Mouse (Mus musculus) CH12.LX (cell line): ENCODE data around the gene Cfdp1. TPM values are rescaled to one million over a fixed set of nuclear protein-coding genes. Genes with fewer than 3 reads are reported as not detected.

Experiments used
- DNase-seq: peaks from one replicate; pipeline ENCODE4 v3.0.0-alpha.2; 2013; ENCODE audit errors: extremely low read depth
- H3K27ac ChIP-seq: 2 replicates; pipeline ENCODE4 v1.5.1; 2012; ENCODE audit warnings: low read depth, mild to moderate bottlenecking, control low read depth, moderate library complexity; ENCODE audit not compliant: insufficient read depth
- H3K27me3 ChIP-seq: replicated peaks from 2 replicates; pipeline ENCODE3; 2012; ENCODE audit warnings: inconsistent platforms
- H3K36me3 ChIP-seq, 2 experiments: replicated peaks in 1 of 2; 2 replicates each; pipeline versions ENCODE3 to v1.6.1; 2012; ENCODE audit warnings: inconsistent platforms in 1 of 2, low read length in 1 of 2, mild to moderate bottlenecking in 1 of 2, mixed read lengths in 1 of 2, moderate library complexity in 1 of 2; ENCODE audit not compliant: control insufficient read depth in 1 of 2, insufficient read depth in 1 of 2
- H3K4me1 ChIP-seq, 2 experiments: 2 replicates each; pipeline ENCODE4 v1.6.1; 2012; ENCODE audit warnings: inconsistent platforms in 1 of 2, moderate library complexity in 1 of 2; ENCODE audit not compliant: insufficient read depth in 2 of 2, control insufficient read depth in 1 of 2
- H3K4me2 ChIP-seq: 2 replicates; pipeline ENCODE4 v1.6.1; 2012; ENCODE audit warnings: low read depth, mild to moderate bottlenecking, control low read depth; ENCODE audit not compliant: poor library complexity, insufficient read depth, severe bottlenecking
- H3K4me3 ChIP-seq, 3 experiments: fragments of 150-350 bp in 1 of 3; sonication (generic) in 1 of 3; replicated peaks in 1 of 3; 2 replicates each; pipeline versions ENCODE3 to v1.5.1; 2011 to 2012; ENCODE audit warnings: low read depth in 2 of 3, low read length in 2 of 3, mild to moderate bottlenecking in 2 of 3, moderate library complexity in 2 of 3, control low read depth in 1 of 3, improper control_type of control experiment in 1 of 3, inconsistent platforms in 1 of 3, mixed read lengths in 1 of 3; ENCODE audit not compliant: poor library complexity in 1 of 3
- H3K79me2 ChIP-seq: replicated peaks from 2 replicates; pipeline ENCODE4 v1.6.1; 2012; ENCODE audit warnings: mild to moderate bottlenecking, moderate library complexity; ENCODE audit not compliant: control insufficient read depth, poor library complexity, insufficient read depth, severe bottlenecking; ENCODE audit errors: extremely low read depth
- H3K9ac ChIP-seq: 2 replicates; pipeline ENCODE4 v1.6.1; 2012; ENCODE audit warnings: low read depth, mild to moderate bottlenecking, control low read depth, moderate library complexity; ENCODE audit not compliant: insufficient read depth
- H3K9me3 ChIP-seq: replicated peaks from 2 replicates; pipeline ENCODE3; 2012; ENCODE audit warnings: low read length, inconsistent platforms, mixed read lengths
- BHLHE40 ChIP-seq: IDR thresholded peaks from 2 replicates; pipeline ENCODE4 v1.6.1; 2011; ENCODE audit warnings: mild to moderate bottlenecking, low read depth, low read length, improper control_type of control experiment
- CTCF ChIP-seq, 2 experiments: IDR thresholded peaks in 1 of 2; conservative IDR thresholded peaks in 1 of 2; 2 replicates each; pipeline ENCODE4 v1.5.1; 2011 to 2012; ENCODE audit warnings: low read depth in 2 of 2, low read length in 2 of 2, improper control_type of control experiment in 1 of 2, inconsistent platforms in 1 of 2, mild to moderate bottlenecking in 1 of 2, moderate library complexity in 1 of 2
- ELF1 ChIP-seq: IDR thresholded peaks from 2 replicates; pipeline ENCODE4 v1.6.1; 2014; ENCODE audit warnings: low read depth, mild to moderate bottlenecking, inconsistent platforms, low read length, improper control_type of control experiment
- EP300 ChIP-seq: IDR thresholded peaks from 2 replicates; pipeline ENCODE4 v1.6.1; 2011; ENCODE audit warnings: low read length, improper control_type of control experiment
- IRF4 ChIP-seq: IDR thresholded peaks from 2 replicates; pipeline ENCODE4 v1.6.1; 2014; ENCODE audit warnings: low read depth, mild to moderate bottlenecking, inconsistent platforms, low read length, improper control_type of control experiment
- SMC3 ChIP-seq: IDR thresholded peaks from 2 replicates; pipeline ENCODE4 v1.6.1; 2011; ENCODE audit warnings: low read depth, low read length, improper control_type of control experiment
- USF1 ChIP-seq: IDR thresholded peaks from 2 replicates; pipeline ENCODE4 v1.6.1; 2014; ENCODE audit warnings: low read depth, mild to moderate bottlenecking, inconsistent platforms, low read length, improper control_type of control experiment
- dilution Hi-C: fragments of 300-500 bp; cut with MboI; formaldehyde crosslinking; loops from 2 replicates; pipeline ENCODE4 v1.14.3; 2020; ENCODE audit warnings: low sequenced_read_pairs; ENCODE audit not compliant: extremely low pct_unique_long_range_greater_than_20kb, extremely low pct_ligation_motif_present
- in situ Hi-C: fragments of 300-500 bp; cut with MboI; formaldehyde crosslinking; loops from 3 replicates; pipeline ENCODE4 v1.14.3; 2019; ENCODE audit warnings: low sequenced_read_pairs, low pct_ligation_motif_present, low pct_unique_long_range_greater_than_20kb, mixed read lengths
- polyA plus RNA-seq: library from polyadenylated mRNA; unstranded; fragments of >175 nt; gene quantifications from 2 replicates; pipeline ENCODE4 v1.2.1, GENCODE M21; 2012; ENCODE audit warnings: low read depth; ENCODE audit not compliant: insufficient read length
- total RNA-seq, 2 experiments: library from RNA; depleted of rRNA; stranded (reverse); fragments of 300-350 nt in 1 of 2; fragments of >200 nt in 1 of 2; gene quantifications; 2 replicates each; pipeline ENCODE4 v1.2.3; 2012 to 2014

Cfdp1 gene
- total and polyA plus RNA-seq, 3 experiments = 113 to 210 (median 169) TPM

DNA sequence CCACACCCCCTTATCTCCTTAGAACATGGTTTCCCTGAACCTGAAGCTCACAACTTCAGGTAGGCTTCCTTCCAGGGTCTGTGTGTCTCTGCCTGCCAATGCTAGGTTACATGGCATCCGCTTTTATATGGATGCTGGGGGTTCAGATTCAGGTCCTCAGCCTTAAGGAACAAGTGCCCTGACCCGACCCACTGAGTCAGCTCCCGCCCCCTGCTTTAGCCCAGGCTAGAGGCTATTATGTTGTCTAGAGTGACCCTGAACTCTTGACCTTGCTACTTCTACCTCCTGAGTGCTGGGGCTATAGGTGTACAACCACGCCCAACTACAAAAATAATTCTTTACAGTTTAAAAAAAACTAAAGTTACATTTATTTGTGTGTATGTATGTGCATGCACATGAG lies 39.0 kb downstream of the Cfdp1 start:
- H3K4me3 ChIP-seq = no peak overlapping the region
- H3K9me3 ChIP-seq = peaks cover 3% of the 10 kb centered on the region
- no peaks in the 10 kb centered on the region for H3K27me3 ChIP-seq
- TF ChIP-seq USF1 = no peak
- TF ChIP-seq EP300 = no peak
- TF ChIP-seq, all 38 proteins: peak for 0
- Histone ChIP-seq H3K9ac (no peak overlapping the region), H3K36me3 (peaks cover 25 to 82% of the 10 kb centered on the region in 2 experiments), H3K4me1 (0 out of 4 replicates have a peak, but pooled peaks cover 0 to 4% of the 10 kb centered on the region in 2 experiments), H3K4me2 (no peak overlapping the region), H3K27ac (no peak overlapping the region), H3K79me2 (no peaks in the 10 kb centered on the region)
- in situ Hi-C loops (no loop called here), dilution Hi-C loops (no loop called here)
- DNase-seq = no peak

DNA sequence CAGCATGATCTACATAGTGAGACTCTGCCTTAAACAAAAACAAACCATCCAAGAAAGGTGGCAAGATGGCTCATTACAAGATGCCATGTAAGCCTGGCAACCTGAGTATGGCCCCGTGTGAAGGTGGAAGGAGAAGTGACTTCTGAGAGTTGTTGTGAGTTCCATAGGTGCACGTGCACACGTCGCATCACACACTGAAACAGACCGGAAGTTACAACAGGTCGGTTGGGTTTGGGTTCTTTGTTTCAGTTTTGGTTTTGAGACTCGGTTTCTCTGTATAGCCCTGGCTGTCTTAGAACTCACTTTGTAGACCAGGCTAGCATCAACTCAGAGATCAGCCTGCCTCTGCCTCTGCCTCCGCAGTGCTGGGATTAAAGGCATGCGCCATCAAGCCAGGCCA lies 40.3 kb downstream of the Cfdp1 start:
- Histone ChIP-seq H3K9ac (no peak overlapping the region), H3K27ac (no peak overlapping the region), H3K79me2 (no peaks in the 10 kb centered on the region), H3K4me1 (0 out of 4 replicates have a peak, but pooled peaks cover 0 to 4% of the 10 kb centered on the region in 2 experiments), H3K36me3 (peaks cover 22 to 78% of the 10 kb centered on the region in 2 experiments), H3K4me2 (no peak overlapping the region), H3K4me3 (no peak overlapping the region), H3K9me3 (peaks cover 3% of the 10 kb centered on the region), H3K27me3 (no peaks in the 10 kb centered on the region)
- dilution Hi-C loops (no loop called here), in situ Hi-C loops (no loop called here)
- TF ChIP-seq CTCF (conservative IDR thresholded peaks at IDR 0.05 in 1 of 2, IDR thresholded peaks at IDR 0.05 in 1 of 2; ENCODE audit: low read depth in 2 of 2, low read length in 2 of 2) (no peak), ELF1 (no peak), BHLHE40 (peak; percentile 88)
- DNase-seq = no peak

DNA sequence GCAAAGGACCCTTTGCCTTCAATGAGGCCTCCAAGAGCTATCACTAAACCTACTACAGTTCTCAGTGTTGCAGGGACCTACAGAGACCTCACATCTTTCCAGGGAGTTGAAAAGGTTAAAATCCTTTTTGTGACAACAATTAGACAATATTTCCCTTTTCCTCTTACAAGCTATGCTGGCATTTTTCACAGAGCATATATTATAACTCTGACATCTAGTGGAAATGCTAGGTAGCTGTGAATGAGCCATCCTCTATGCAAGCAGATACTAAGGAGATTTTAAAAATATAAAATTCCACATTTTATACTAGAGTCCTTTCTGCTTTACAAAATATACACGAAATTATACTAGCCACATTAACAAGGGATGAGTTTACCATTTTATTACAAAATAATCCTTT lies 41.3 kb downstream of the Cfdp1 start:
- dilution Hi-C loops = no loop called here

More for the DNA sequence above, 41.3 kb downstream of the Cfdp1 start:
- peaks cover 22 to 72% of the 10 kb centered on the region in 2 experiments for H3K36me3 ChIP-seq
- H3K4me1 ChIP-seq = 0 out of 4 replicates have a peak, but pooled peaks cover 0 to 4% of the 10 kb centered on the region in 2 experiments
- H3K4me2 ChIP-seq = no peak overlapping the region
- in situ Hi-C loops = no loop called here
- H3K9me3 ChIP-seq = peaks cover 3% of the 10 kb centered on the region
- TF ChIP-seq IRF4 (no peak), CTCF (conservative IDR thresholded peaks at IDR 0.05 in 1 of 2, IDR thresholded peaks at IDR 0.05 in 1 of 2; ENCODE audit: low read depth in 2 of 2, low read length in 2 of 2) (peak in 1 of 2 experiments; percentile 18; a peak in 1 of 4 replicates), SMC3 (peak; percentile 8; the same call in 1 of the 2 replicates)
- TF ChIP-seq, all 38 proteins: peak for 2
- H3K9ac ChIP-seq = no peak overlapping the region
- no peak overlapping the region for H3K27ac ChIP-seq
- no peaks in the 10 kb centered on the region for H3K79me2 ChIP-seq
- H3K27me3 ChIP-seq = no peaks in the 10 kb centered on the region
- no peak overlapping the region for H3K4me3 ChIP-seq
- no peak for DNase-seq
